Mouse (Mus musculus) adrenal gland, postnatal 36 days (tissue): ENCODE results near the gene Wdr5. TPM values are rescaled to one million over a fixed set of nuclear protein-coding genes. Genes with fewer than 3 reads are reported as not detected.

Experiments used
- total RNA-seq, 2 experiments: library from RNA; stranded (reverse); gene quantifications; 2 replicates each; pipeline ENCODE4 v1.2.3; 2021

Wdr5 gene
- total RNA-seq, 2 experiments from 2014 or later, result 32.9 to 37.2 TPM

Other genes with a start within 250 kb of the Wdr5 start
- gene Vav2, start 88.1 kb upstream of the Wdr5 start, total RNA-seq, result 10 to 100 TPM; 23.1 to 31.9 TPM
- gene Brd3os, start 72.8 kb upstream of the Wdr5 start, total RNA-seq, result 10 to 100 TPM in 1 of 2 experiments, 1 to 10 TPM in 1; 9.2 to 11.4 TPM
- gene Brd3, start 7.5 kb upstream of the Wdr5 start, total RNA-seq, result 10 to 100 TPM; 64.5 to 78.6 TPM
- gene Rxra, start 161.3 kb downstream of the Wdr5 start, total RNA-seq, result 10 to 100 TPM; 49.2 to 51.4 TPM